Mouse (Mus musculus) urinary bladder, postnatal 0 days (tissue): ENCODE measurements around the gene Olfr1079. TPM values are rescaled to one million over a fixed set of nuclear protein-coding genes. Genes with fewer than 3 reads are reported as not detected.

Experiments used
- polyA plus RNA-seq: library from polyadenylated mRNA; unstranded; fragments of >200 nt; fragmentation: Nextera tagmentation; extraction: Ambion mirVana; gene quantifications from 2 replicates; pipeline ENCODE4 v1.2.1, GENCODE M21; 2015

Gene Olfr1079
- polyA plus RNA-seq = not detected in 2 replicates

DNA sequence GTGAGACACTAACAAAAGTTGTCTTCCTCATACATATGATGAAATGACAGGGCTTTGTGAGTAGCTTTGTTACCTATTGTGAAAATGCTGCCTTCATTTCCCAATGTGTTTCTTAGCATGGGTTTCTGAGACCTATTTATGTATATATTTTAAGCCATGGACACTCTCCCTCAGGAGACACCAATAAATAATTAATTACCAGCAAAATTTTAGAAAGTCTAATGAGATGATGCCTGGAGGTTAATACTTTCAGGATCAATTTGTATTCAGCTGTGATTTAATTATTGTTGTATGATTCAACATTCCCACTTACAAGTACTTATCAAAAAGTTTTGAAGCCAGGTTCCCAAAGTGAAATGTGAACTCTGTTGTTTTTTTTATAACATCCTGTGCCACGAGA, at the start of gene Olfr1079:
Gene Olfr1079 (minus strand): TSS at position 101 of the 400 bp plus-strand sequence.

DNA sequence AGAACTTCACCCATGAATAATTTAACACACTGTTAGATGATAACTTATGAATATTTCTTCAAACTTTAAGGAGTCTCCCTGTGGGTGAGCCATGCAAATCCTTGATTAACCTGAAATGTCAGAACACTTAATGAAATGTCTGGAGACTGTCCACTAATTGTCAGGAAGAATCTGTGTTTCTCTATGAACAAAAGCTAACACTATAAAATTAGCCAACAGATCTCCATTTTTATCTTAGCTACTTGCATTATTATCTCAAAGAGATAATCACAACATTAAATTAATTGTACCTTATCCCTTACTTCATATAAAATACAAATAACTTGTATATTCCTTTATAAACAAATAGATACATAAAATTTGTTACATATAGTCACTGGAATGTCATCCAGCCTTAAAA, 15.9 kb upstream of the Olfr1079 start, which contains the start of gene Olfr1080:
Gene Olfr1080 (minus strand): TSS at position 101 of the 400 bp plus-strand sequence.

DNA sequence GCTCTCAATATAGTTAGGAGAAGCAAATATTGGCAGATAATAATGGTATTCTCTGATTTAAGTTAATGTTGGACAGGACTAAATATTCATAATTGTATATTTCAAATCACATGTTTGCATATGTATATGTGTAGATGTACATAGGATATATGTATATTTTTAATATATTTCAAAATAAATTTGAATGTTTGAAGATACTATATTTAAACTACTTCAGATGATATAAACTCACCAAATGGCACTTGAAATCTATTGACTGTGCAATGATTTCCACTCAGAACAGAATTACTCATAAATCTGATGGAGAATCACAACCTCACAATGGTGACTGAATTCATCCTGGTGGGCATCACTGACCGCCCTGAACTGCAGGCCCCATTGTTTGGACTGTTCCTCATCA, 34.1 kb downstream of the Olfr1079 start, which contains the start of gene Olfr1076:
Gene Olfr1076 (plus strand): TSS at position 301 of the 400 bp plus-strand sequence.

DNA sequence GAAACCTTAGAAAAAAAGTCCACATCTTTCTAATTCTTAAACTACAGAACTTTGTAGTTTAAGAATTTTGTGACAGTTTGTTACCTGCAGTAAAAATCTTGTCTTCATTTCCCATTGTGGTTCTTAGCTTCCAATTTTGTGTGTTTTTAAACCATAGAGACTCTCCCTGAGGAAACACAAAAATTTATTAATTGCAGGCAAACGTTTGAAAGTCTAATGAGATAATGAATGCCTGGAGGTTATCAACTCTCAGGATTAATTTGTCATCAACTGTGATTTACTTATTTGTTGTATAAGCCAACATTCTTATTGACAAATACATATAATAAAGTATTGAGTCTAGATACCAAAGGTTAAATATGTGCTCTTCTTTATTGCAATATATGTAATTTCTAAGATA, 55.0 kb downstream of the Olfr1079 start, which contains the start of gene Olfr228:
Gene Olfr228 (minus strand): TSS at position 101 of the 400 bp plus-strand sequence.

Other genes with a start within 250 kb of the Olfr1079 start
- not detected in 2 replicates for gene Olfr1053, start 227.2 kb downstream of the Olfr1079 start, polyA plus RNA-seq
- not detected in 2 replicates for gene Olfr1054, start 207.0 kb downstream of the Olfr1079 start, polyA plus RNA-seq
- gene Olfr1055, start 192.2 kb downstream of the Olfr1079 start, polyA plus RNA-seq = not detected in 2 replicates
- gene Olfr1056, start 180.0 kb downstream of the Olfr1079 start, polyA plus RNA-seq = not detected in 2 replicates
- gene Olfr1057, start 164.1 kb downstream of the Olfr1079 start, polyA plus RNA-seq = not detected in 2 replicates
- not detected in 2 replicates for gene Olfr1058, start 153.9 kb downstream of the Olfr1079 start, polyA plus RNA-seq
- not detected in 2 replicates for gene Olfr1061, start 128.4 kb downstream of the Olfr1079 start, polyA plus RNA-seq
- gene Olfr1062, start 115.7 kb downstream of the Olfr1079 start, polyA plus RNA-seq = not detected in 2 replicates
- not detected in 2 replicates for gene Olfr1065, start 91.9 kb downstream of the Olfr1079 start, polyA plus RNA-seq
- not detected in 2 replicates for gene Olfr1066, start 86.2 kb downstream of the Olfr1079 start, polyA plus RNA-seq
- not detected in 2 replicates for gene Olfr228, start 55.1 kb downstream of the Olfr1079 start, polyA plus RNA-seq
- gene Olfr1076, start 34.0 kb downstream of the Olfr1079 start, polyA plus RNA-seq = not detected in 2 replicates
- gene Olfr1080, start 15.8 kb upstream of the Olfr1079 start, polyA plus RNA-seq = not detected in 2 replicates
- gene Olfr1082, start 56.5 kb upstream of the Olfr1079 start, polyA plus RNA-seq = not detected in 2 replicates
- gene Olfr1084, start 97.2 kb upstream of the Olfr1079 start, polyA plus RNA-seq = not detected in 2 replicates
- not detected in 2 replicates for gene Olfr1085, start 119.5 kb upstream of the Olfr1079 start, polyA plus RNA-seq
- not detected in 2 replicates for gene Olfr1086, start 137.6 kb upstream of the Olfr1079 start, polyA plus RNA-seq
- gene Olfr1087, start 155.9 kb upstream of the Olfr1079 start, polyA plus RNA-seq = not detected in 2 replicates
- not detected in 2 replicates for gene Olfr1089, start 191.2 kb upstream of the Olfr1079 start, polyA plus RNA-seq
- not detected in 2 replicates for gene Olfr1090, start 216.5 kb upstream of the Olfr1079 start, polyA plus RNA-seq
- not detected in 2 replicates for gene Olfr1093, start 240.0 kb upstream of the Olfr1079 start, polyA plus RNA-seq